Mouse (Mus musculus) testis, adult 10 weeks (tissue): Measurements from ENCODE around the gene Ppm1k. TPM values are rescaled to one million over a fixed set of nuclear protein-coding genes. Genes with fewer than 3 reads are reported as not detected.

ENCODE experiments used
- polyA plus RNA-seq: library from polyadenylated mRNA; stranded (reverse); fragments of 350-450 nt; fragmentation: Illumina TruSeq; extraction: RNeasy Lipid Tissue Mini Kit (QIAGEN cat#74804); gene quantifications from one replicate; pipeline ENCODE4 v1.2.3, GENCODE M21; 2014; ENCODE audit warnings: low read depth, low replicate concordance

Gene Ppm1k
- 4.6 TPM for polyA plus RNA-seq

DNA sequence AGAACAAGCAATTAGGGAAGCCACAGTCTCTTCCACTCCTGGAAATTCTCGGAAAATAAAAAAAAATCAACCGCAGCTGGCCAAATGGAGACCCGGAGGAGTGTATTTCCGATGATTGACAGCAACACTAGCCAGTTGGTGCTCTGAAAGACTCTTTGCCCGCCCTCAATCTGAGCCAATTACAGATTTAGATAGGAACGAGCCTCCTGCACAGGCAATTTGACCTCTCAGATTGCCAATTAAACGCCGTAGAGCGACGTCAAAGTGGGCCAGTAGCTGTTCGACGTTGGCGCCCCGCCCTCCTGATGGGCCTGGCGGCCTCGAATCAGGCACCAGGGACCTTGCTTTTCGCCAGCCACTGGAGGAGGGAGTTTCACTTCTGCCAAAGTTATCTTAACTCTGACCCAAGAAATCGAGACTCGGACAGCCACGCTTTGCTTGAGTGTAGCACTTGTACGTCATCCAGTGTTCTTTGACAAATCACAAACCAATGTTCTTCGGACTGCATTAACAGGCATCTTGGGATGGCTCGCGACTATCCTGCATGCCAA lies at the start of gene Ppm1k:
Ppm1k (minus strand) TSS at position 83 of the 551 bp plus-strand sequence.

DNA sequence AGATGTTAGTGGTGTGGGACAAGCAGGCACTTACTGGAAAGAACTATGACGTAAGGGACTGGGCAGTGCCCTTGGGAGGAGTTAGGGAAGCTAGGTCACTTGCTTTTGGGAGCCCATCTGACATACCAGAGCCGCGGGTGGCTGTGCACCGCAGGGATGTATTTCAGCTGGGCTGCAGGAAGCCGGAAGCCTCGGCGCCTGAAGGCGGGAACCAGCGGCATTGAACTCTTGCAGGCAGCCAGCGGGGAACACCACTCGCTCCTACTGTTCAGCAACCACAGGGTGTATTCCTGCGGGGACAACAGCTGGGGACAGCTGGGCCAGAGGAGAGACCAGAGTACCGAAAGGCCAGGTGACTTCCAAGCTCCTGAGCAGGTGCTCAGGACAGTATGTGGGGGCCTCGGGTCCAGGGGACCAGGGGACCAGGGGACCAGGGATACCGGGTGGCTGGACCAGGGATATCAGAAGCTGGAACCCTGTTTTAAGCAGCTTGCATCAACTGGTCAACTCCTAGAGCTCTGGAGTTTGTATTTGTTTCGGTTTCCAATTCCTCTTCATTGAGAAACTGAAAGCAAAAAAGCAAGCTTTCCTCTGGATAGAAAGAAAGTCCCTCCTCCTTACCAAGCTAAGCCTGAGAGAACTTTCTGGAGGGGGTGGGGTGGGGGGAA lies 45.7 kb upstream of the Ppm1k start, which contains the start of gene Herc6:
Herc6 (plus strand) TSS at position 120 of the 668 bp plus-strand sequence.

Other genes with a start within 250 kb of the Ppm1k start
- gene Vmn1r16, start 206.0 kb downstream of the Ppm1k start, polyA plus RNA-seq, result 0.11 TPM
- gene Vmn1r17, start 171.7 kb downstream of the Ppm1k start, polyA plus RNA-seq, result not detected
- gene Vmn1r18, start 139.7 kb downstream of the Ppm1k start, polyA plus RNA-seq, result not detected
- not detected for gene Vmn1r19, start 131.7 kb downstream of the Ppm1k start, polyA plus RNA-seq
- gene Vmn1r20, start 106.5 kb downstream of the Ppm1k start, polyA plus RNA-seq, result not detected
- 50.2 TPM for gene Herc6, start 45.5 kb upstream of the Ppm1k start, polyA plus RNA-seq
- gene Pyurf, start 156.6 kb upstream of the Ppm1k start, polyA plus RNA-seq, result 3.4 TPM
- 347 TPM for gene Lancl2, start 167.1 kb upstream of the Ppm1k start, polyA plus RNA-seq